Mouse (Mus musculus) liver (tissue): ENCODE measurements around the gene Numb.
A peak's percentile ranks its signal among the peaks of the same experiment; 100 is the strongest.
"Not testable (repeated sequence)": the region's sequence is repeated elsewhere in the genome, so short reads cannot be mapped to it uniquely, and the experiment has no call there.

Experiments used
- DNase-seq: peaks from one replicate; pipeline ENCODE4 v3.0.0-alpha.2; 2020; ENCODE audit warnings: mixed read lengths

Numb gene

DNA sequence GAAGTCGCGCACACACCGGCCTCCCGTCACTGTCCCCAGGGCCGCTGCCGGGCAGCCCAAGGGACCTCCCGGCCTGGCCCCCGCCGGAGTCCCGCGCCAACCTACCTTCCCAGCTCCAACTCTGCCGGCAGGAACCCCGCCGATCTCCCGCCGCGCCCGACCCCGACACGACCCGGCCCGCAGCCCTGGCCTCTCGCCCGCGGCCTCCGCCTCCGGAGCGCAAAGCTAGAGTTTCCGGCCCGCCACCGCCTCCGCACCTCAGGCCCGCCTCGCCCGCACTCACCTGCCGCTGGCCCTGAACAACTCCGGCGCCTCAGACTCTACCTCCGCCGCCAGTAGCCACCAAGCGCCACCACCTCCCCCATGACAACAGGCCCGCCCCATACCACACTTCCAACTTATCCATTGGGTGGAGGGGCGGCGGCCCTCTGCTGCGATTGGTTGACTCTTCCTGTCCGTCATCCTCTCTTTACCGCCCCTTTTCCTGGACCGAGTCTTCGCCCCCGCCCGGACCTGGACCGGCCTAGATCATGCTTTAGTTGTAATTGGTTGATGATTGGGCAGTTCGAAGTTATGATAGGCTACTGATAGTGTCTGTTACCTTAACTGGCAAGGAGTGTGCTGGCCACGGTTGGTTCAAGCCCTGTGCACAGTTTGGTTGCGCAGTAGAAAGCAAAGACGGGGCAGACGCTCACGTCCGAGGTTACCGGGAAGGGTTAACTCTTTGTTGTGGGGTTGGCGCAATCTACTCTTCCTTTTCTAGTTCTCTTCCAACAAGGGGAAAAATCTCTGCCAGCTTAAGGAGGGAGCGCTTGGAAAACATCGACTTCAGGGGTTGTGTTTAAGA, at the start of gene Numb:
Gene Numb, minus strand, starts transcription at position 400 of the 847 bp plus-strand sequence.
- DNase-seq = peak; percentile 98

DNA sequence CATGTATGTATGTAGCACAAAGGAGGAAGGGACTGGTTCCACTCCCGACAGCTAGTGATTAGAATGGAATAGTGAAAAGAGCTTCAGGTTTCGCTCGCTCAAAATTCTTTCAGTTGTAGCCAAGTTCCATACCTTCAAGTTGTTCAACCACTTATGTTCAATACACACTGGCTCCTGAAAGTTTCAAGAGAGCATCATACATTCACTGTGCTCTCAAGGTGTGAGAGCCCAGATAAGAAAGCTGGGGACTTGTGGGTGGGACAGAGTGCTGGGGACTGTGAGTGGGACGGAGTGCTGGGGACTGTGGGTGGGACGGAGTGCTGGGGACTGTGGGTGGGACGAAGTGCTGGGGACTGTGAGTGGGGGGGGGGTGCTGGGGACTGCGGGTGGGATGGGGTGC, 43.5 kb upstream of the Numb start:
- DNase-seq = no peak

DNA sequence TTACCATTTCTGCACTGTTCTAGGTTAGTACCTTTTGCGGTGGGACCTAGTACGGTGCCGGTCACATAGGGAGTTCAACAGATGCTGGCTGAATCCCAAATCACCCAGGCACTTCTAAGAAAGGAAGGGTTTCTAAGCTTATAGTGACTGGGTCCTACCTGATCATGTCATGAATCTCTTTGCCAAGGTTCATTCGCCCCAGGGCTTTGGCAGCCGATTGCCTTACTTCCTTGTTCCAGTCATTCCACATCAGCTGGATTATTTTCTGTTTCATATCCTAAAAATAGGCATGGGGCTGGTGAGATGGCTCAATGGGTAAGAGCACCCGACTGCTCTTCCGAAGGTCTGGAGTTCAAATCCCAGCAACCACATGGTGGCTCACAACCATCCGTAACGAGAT, 36.5 kb upstream of the Numb start:
- DNase-seq = no peak

DNA sequence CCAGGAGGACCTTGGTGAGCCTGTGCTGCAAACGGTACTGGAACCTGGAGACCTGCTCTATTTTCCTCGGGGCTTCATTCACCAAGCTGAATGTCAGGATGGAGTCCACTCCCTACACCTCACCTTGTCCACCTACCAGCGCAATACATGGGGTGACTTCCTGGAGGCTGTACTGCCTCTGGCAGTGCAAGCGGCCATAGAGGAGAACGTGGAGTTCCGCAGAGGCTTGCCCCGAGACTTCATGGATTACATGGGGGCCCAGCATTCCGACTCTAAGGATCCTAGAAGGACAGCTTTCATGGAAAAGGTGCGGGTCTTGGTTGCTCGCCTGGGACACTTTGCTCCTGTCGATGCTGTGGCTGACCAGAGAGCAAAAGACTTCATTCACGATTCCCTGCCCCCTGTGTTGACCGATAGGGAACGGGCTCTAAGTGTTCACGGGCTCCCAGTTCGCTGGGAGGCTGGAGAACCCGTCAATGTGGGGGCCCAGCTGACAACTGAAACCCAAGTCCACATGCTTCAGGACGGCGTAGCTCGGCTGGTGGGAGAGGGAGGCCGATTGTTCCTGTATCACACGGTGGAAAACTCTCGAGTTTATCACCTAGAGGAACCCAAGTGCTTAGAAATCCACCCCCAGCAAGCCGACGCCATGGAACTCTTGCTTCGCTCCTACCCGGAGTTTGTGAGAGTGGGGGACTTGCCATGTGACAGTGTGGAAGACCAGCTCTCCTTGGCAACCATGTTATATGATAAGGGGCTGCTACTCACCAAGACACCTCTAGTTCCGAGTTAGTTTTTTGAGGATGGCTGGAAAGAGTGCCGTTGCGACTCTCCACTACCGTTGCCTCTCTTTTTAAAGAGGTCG, 30.2 kb upstream of the Numb start:
- peak; percentile 13 for DNase-seq

DNA sequence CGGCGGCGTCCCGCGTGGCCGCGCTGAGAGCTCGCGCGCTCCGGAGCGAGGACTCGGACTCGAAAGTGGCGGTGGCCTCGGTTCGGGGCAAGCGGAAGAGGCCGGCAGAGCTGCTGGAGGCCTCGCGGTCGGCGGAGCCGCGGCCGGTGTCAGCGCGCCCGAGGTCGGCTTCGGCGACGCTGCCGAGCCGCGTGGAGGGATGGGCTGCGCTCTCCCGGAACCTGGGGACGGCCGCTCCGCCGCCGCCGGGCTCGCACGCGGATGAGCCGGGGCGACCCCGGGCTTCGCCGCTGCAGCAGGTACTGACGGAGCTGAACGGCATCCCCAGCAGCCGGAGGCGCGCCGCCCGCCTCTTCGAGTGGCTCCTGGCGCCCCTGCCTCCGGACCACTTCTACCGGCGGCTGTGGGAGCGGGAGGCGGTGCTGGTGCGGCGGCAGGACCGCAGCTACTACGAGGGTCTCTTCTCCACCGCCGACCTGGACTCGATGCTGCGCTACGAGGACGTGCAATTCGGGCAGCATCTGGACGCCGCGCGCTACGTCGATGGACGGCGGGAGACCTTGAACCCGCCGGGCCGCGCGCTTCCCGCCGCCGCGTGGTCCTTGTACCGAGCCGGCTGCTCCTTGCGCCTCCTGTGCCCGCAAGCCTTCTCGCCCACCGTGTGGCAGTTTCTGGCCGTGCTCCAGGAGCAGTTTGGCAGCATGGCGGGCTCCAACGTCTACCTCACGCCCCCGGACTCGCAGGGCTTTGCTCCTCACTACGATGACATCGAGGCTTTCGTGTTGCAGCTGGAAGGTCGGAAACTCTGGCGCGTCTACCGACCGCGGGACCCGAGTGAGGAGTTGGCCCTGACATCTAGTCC, 29.3 kb upstream of the Numb start:
- peak; percentile 39 for DNase-seq

DNA sequence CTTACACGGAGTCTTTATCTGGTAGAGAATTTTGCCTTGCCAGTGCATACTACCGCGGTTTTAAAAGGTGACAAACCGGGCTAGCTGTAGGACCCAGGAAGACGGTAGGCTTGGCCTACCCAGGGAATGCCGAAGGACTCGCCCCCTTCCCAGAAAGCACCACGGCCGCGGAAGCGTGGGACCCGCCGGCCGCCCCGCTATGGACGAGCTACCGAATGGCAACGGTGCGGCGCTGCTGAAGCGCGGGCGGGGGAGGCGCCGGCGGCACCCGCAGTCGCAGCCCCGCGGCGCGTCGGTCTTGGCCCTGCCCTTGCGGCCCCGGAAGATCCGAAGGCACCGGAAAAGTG, 28.7 kb upstream of the Numb start, which contains the start of gene Riox1:
Gene Riox1, plus strand, starts transcription at position 116 of the 347 bp plus-strand sequence.
- peak; percentile 87 for DNase-seq

DNA sequence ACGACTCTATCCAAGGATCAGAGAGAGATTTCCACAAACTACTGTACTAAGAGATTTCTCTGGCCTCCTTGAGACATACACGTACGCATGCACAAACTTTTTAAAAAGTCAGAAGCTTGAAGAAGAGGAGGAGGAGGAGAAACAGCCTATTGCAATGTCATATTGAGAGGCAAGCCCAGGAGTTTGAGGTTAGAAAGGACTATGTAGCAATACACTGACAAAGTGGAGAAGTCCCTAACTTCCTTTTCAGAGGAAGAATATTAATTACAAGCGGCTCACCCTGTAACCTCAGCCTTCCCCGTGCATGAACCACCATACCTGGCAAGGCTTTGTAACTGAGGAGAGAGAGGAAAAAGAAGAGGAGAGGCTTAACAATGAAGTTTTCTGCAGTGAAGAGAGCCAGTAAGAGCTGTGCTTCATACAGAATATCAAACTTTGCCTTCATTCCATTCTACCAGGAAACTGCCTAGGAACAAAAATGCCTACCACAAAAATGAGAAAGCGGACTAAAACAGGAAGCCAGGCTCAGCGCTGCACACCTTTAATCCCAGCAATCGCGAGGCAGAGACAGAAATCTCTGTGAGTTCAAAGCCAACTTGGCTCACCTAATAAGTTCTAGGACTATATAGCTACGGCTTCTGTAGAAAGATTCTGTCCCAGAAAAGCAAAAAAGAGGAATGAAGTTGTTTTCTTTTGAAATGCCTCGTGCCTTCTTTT, 28.2 kb upstream of the Numb start:
- DNase-seq = no peak

DNA sequence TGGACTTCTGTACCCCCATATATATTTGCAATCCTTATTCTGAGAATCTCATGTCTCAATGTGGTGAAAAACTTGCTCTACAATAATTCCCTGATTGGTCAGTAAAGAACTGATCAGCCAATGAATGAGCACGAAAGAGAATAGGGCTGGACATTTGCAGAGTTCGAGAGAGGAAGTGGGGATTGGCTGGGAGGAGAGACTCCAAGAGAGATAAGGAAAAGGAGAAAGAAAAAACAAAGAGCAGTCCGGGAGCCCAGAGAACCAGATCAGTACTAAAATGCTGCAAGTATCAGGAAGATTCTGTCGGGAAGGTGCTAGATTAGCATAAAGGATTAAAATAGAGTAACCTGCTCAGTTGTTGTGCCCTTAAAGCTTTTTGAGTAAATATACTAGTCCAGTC, 27.3 kb upstream of the Numb start:
- DNase-seq = peak; percentile 45

DNA sequence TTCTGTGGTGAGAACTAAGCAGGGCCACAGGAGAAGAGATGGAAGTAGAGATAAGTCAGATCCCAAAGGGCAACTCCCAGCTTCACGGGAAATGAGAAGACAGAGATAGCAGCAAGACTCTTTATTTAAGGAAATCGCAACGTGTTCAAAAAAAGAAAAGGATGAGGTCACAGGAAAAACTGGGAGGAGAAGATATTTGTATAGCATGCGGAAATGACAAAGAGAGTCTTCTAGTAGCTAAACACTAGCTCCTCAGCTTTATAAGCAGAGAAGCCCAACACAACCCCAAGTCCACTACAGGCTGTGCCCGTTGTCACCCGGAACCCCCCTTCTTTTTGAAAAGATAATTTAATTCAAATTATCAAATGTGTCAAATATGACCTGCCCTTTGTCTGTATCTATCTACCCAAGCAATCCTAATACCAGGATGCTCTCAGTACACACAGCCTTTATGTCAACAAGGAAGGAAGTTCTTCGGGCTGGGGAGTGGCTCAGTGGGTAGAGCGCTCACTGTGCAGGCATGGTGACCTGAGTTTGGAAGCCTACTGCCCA, 25.6 kb upstream of the Numb start:
- DNase-seq = no peak

DNA sequence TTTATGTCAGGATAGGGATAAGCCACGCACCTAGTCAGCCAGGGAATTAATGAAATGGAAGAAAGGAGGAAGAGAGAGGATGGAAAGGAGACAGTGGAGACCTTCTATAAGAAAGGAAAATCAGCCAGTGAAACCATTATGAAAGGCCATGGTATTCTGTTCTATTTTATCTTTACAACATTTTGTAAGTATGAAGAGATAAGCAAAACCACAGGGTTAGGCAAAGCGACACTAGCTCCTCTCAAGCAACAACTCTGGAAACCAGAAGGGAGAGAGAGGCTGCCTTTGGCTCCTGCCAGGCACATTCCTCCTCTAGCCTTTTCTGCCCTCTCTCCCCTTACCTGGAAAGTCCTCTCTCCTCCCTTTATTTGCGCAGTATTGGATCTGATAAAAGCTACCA, 20.2 kb upstream of the Numb start:
- DNase-seq = no peak

DNA sequence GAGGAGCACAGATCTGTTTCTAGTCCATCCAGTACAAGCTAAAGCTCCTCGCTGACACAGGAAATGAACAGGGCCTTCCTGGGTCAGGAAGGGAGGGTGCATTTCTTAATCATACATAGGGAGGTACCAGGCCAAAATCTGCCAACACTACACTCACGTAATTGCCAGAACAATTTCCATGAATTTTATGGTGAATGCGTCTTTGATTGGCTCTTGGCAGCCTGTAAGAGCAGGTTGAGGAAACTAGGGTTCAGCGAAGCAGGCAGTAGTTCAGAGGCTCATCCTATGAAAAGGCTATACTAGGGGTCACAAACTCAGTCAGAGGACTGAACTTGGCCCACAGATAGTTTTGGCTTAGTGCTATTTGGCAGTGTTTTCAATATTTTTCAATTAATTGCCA, 18.3 kb upstream of the Numb start:
- DNase-seq = no peak

DNA sequence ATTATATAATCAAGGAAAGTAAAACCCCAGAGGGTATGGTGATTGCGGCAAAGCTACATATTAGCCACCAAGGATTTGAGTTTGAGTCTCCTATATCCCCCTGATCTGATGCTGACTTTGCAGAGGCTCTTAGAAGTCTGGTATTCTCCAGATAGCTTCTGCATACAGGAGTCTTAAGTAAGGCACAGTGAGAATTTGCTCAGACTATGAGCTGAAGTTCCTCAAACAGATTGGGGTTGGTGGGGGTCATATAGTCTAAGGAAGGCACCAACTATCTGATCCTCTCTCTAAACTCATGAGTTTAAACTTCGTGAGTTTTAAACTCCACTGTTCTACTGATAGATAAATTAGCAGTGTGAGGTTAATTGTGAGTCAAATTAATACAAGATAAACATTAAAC, 17.6 kb upstream of the Numb start:
- no peak for DNase-seq

DNA sequence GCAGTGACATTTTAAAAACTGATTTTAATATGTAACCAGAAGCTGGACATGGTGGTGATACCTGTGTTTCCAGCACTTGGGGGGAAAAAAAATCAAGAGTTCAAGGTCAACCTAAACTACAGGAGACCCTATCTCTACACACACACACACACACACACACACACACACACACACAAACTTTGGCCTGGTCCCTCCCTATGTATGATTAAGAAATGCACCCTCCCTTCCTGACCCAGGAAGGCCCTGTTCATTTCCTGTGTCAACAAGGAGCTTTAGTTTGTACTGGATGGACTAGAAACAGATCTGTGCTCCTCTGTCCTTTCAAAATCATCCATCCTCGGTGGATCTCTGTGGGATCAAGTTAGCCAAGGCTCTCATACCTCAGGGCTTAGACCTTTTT, 16.9 kb upstream of the Numb start:
- not testable (repeated sequence) for DNase-seq

DNA sequence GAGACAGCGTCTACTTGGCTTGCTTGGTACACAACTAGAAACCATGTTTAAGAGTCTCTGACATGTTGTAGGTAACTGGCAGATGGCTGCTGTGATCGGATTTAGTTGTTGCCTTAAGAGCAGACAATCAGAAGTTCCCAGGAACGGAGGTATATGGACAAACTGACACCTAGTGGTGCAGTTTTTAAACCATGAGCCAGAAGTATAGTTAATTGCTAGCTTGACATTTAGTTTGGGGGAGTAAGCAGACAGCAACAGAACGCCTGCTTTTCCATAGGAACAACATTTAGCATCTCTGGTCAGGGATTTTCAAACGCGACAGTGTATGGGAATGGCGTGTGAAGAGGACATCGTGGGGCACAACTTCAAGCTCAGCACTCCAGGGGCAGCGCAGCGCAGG, 15.9 kb upstream of the Numb start:
- DNase-seq = no peak

DNA sequence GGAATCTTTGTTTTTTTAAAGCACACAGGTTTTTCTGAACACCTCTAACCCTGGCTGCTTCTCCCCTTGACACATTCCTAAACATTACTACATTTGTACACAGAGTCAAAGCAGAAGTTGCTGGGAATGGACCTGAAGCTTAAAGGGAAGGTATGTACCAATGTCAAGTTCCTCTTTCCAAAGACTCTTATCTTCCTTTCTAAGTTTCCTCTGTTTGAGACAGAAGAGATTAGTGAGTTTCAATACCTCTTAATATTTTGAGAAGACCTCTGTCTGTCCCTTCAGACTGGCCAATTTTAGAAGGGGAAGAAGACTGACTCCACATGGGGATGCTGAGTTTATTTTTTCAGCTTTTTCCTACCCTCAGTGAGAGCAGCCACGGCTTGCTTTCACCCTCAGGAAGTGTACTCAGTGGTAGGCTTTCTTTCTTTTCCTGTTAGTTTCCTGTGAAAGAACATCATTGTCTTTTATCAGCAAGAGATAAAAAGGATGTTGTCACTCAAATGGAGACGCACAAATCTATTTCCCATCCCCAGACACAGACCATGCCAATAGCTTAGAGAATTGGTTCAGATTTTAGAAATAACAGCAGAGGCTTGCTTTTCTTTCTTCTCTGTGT, 7.6 kb upstream of the Numb start:
- no peak for DNase-seq

DNA sequence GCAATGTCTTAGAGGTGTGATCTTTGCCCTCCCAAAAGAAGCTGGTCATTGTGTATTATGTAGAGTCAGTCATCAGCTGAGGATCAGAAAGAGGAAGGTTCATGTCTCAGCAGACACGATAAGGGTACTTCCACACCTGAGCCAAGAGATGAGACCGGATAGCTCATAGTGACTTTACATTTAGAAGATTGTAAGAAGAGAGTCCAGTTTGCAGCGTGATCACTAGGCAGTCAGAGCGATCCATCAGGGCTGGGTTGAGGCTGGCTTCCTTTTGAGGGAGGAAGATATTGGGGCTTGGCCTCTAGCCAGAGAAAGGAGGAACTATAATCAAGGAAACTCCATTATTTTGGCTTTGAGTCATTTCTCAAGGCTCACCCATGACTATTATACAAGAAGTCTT, 6.0 kb upstream of the Numb start:
- no peak for DNase-seq

DNA sequence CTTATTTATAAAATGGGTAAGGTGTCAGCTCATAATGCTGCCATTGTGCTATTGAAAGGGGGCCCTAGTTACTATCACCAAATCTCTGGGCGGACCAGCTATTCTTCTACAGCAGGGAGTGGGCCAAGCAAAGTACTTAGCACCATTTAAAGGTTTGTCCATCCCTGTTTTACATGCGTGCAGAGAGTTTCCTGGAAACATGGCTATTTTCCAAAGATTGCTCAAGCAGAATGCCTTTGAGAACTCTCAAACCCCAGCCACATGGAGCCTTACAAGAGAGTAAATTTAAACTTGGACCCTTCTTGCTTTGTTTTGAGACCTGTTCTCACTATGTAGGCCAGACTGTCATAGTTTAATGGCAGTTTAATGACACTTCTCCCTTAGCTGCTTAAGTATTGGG, 4.3 kb upstream of the Numb start:
- DNase-seq = no peak

DNA sequence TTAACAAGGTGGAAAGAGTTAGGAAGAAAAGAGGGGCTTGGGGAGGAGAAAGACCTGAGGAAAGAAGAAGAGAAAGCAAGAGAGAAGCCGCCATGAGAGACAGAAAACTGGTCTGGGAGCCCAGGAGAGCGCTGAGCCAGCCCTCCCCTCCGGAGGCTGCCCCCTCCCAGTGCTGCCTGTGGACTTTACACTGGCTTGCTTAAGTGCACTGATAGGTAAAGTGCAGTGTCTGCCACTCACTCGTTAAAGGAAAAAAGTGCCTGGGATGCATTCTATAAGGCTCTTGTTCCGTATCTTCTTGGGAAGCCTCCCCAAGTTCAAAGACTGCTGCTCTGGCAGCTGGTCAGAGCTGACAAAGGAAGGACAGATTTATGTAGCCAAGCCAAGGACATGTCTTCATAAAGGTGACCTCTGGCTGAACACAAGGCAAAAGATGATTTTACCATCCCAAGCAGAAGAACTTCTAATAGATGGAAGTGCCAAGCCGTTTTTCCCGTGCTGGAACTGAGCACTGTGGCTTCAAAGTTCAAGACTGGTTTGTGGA, 3.5 kb upstream of the Numb start:
- no peak for DNase-seq

DNA sequence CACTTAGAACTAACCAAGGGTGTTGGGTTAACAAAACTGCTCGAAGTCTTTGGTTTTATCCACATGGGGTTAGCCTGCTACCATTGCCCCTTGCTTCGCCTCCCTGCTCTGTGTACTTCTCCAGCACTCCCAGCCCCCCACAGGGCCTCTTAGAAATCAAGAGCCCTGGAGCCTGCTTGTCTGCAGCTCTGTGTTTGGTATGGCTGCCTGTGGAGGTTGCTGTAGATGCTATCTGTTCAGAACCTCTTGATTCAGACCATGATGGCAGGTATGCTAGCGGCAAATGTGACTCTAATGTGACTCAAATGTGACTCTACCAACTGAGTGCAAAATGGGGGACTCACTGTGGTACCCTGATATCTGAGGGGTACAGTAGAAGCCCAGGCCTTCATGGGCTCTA, 2.6 kb upstream of the Numb start:
- no peak for DNase-seq

DNA sequence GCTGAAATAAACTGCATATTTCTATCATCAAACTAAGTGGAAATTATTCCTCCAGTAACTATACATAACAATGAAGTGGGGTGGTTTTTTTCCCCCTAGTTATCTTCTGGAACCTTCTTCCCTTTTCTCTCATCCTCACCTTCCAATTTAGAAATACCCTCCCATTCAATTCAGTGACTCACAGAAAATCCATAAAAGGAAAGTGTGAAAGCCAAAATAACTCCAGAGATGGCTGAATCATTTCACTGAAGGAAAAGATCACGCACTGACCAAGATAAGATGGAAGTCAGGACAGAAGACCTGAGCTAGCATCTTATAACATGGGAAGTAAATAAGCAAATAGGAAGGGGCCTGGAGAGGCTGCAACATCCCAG, 1.7 kb upstream of the Numb start:
- no peak for DNase-seq

DNA sequence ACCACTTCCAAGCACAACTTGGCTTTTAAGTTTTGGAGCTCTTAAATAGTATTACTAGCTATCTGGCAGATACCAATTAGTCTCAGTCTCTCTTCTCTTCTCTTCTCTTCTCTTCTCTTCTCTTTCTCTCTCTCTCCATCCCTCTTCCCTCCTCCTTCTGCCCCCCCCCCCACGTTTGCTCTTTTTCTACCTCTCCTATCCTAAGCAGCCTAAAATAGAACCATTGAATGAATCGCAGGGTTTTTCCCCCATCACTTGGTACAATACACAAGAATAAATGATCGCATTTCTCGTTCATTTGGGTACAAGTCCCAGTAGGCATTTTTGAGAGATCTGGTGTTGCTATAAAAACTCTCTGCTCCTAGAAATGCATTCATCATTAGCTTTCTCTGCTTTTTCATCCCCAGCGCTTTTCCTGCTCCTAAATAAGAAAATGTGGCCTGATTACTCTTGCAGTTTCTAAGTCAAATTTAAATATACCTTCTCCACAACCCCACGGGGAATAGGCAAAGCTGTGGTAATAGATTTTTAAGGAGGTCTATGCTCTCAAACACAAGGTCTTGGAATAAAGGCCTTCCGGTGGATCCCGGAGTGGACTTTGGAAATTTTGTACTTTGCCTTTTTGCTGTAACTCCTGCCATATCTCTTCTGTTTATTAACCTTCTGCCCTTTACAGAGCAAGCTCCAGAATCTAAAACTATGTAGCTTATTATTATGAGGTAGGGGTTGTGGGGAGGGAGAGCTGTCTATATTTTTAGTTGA, 1.2 kb upstream of the Numb start:
- no peak for DNase-seq
